Mouse (Mus musculus): ENCODE data around the gene Srsf12.

GRCm38 (mm10) chr4:33260311-33260710 lies 51.5 kb downstream of the Srsf12 start:
- TF ChIP-seq CTCF (IDR thresholded peaks at IDR 0.05; ENCODE audit: control insufficient read depth, insufficient read depth, insufficient replicate concordance, low read depth, low read length) = no peak
- TF ChIP-seq POLR2A (IDR thresholded peaks at IDR 0.05; ENCODE audit: control insufficient read depth, low read depth, low read length) = no peak
